Mouse (Mus musculus) MEL (cell line): Measurements from ENCODE around the gene Gpt2.
A peak's percentile ranks its signal among the peaks of the same experiment; 100 is the strongest.

Experiments used
- CTCF ChIP-seq, 3 experiments: IDR thresholded peaks in 2 of 3; conservative IDR thresholded peaks in 1 of 3; 2 replicates each; pipeline ENCODE4 v1.5.1; 2011 to 2012; ENCODE audit warnings: low read length in 3 of 3, low read depth in 2 of 3, mild to moderate bottlenecking in 2 of 3, improper control_type of control experiment in 1 of 3, inconsistent platforms in 1 of 3, mixed read lengths in 1 of 3, moderate library complexity in 1 of 3; ENCODE audit not compliant: control insufficient read depth in 1 of 3, insufficient read depth in 1 of 3, poor library complexity in 1 of 3, severe bottlenecking in 1 of 3
- ETS1 ChIP-seq: IDR thresholded peaks from 2 replicates; pipeline ENCODE4 v1.6.1; 2012; ENCODE audit warnings: low read depth, mild to moderate bottlenecking, inconsistent platforms, low read length, improper control_type of control experiment, moderate library complexity
- MAFK ChIP-seq: IDR thresholded peaks from 2 replicates; pipeline ENCODE4 v1.6.1; 2011; ENCODE audit warnings: low read depth, mild to moderate bottlenecking, low read length, improper control_type of control experiment, borderline replicate concordance

- TF ChIP-seq ETS1 (no peak), CTCF (IDR thresholded peaks at IDR 0.05 in 2 of 3, conservative IDR thresholded peaks at IDR 0.05 in 1 of 3; ENCODE audit: control insufficient read depth in 1 of 3, insufficient read depth in 1 of 3, low read depth in 2 of 3, low read length in 3 of 3, poor library complexity in 1 of 3, severe bottlenecking in 1 of 3) (peak in 1 of 3 experiments; percentile 20; a peak in 1 of 6 replicates), MAFK (no peak)
Observed at GRCm38 (mm10) chr8:85489546-85489945, 2.8 kb upstream of the Gpt2 start.
